Mouse (Mus musculus): ENCODE measurements at regions not wholly inside any gene's neighbourhood (a gene's known extent, or its start where the extent isn't known, plus 50 kb on each side); places are given as distances from the start of the nearest gene placed in this dataset.

- DNase-seq = no peak
These were observed 401.9 kb upstream of the Xrcc4 start for GRCm38 (mm10) chr13:90490991-90491951.

- DNase-seq = no peak
These were observed 391.1 kb upstream of the Xrcc4 start for GRCm38 (mm10) chr13:90480484-90480883.

- DNase-seq = no peak
These were observed 387.5 kb upstream of the Xrcc4 start for GRCm38 (mm10) chr13:90476880-90477279.

- DNase-seq = no peak
These were observed 385.1 kb upstream of the Xrcc4 start for GRCm38 (mm10) chr13:90474507-90474906.

- no peak for DNase-seq
These were observed 384.6 kb upstream of the Xrcc4 start for GRCm38 (mm10) chr13:90474053-90474452.

- DNase-seq = no peak
These were observed 383.8 kb upstream of the Xrcc4 start for GRCm38 (mm10) chr13:90473041-90473825.

GRCm38 (mm10) chr13:90466096-90466495, 376.7 kb upstream of the Xrcc4 start:
- DNase-seq = no peak

GRCm38 (mm10) chr13:90464051-90464450, 374.6 kb upstream of the Xrcc4 start:
- DNase-seq = peak; percentile 88

GRCm38 (mm10) chr13:90463381-90463780, 374.0 kb upstream of the Xrcc4 start:
- DNase-seq = no peak

GRCm38 (mm10) chr13:90454631-90455030, 365.2 kb upstream of the Xrcc4 start:
- no peak for DNase-seq

GRCm38 (mm10) chr13:90426901-90427300, 337.5 kb upstream of the Xrcc4 start:
- DNase-seq = no peak

- no peak for DNase-seq
These were observed 336.0 kb upstream of the Xrcc4 start for GRCm38 (mm10) chr13:90425379-90425778.

GRCm38 (mm10) chr13:90424541-90424940, 335.1 kb upstream of the Xrcc4 start:
- DNase-seq = peak; percentile 46

GRCm38 (mm10) chr13:90420966-90421365, 331.6 kb upstream of the Xrcc4 start:
- peak; percentile 55 for DNase-seq

- no peak for DNase-seq
These were observed 315.0 kb upstream of the Xrcc4 start for GRCm38 (mm10) chr13:90404392-90404791.

GRCm38 (mm10) chr13:90402061-90402460, 312.7 kb upstream of the Xrcc4 start:
- DNase-seq = no peak

GRCm38 (mm10) chr13:90401496-90401895, 312.1 kb upstream of the Xrcc4 start:
- no peak for DNase-seq

GRCm38 (mm10) chr13:90395274-90396023, 306.0 kb upstream of the Xrcc4 start:
- DNase-seq = no peak

GRCm38 (mm10) chr13:90394815-90395241, 305.4 kb upstream of the Xrcc4 start:
- peak; percentile 88 for DNase-seq

GRCm38 (mm10) chr13:90392415-90392814, 303.0 kb upstream of the Xrcc4 start:
- DNase-seq = no peak

GRCm38 (mm10) chr13:90376619-90377018, 287.2 kb upstream of the Xrcc4 start:
- no peak for DNase-seq

- DNase-seq = no peak
These were observed 286.8 kb upstream of the Xrcc4 start for GRCm38 (mm10) chr13:90376207-90376606.
